Mouse (Mus musculus) liver, embryonic 14.5 days (tissue): ENCODE measurements at regions not wholly inside any gene's neighbourhood (a gene's known extent, or its start where the extent isn't known, plus 50 kb on each side); places are given as distances from the start of the nearest gene placed in this dataset.

Experiments used
- ATAC-seq: fragments of 200-750 bp; cut with Nextera tagmentation; 2 replicates; pipeline ENCODE4 v1.8.0; 2017; ENCODE audit warnings: moderate number of reproducible peaks, mild to moderate bottlenecking, moderate library complexity; ENCODE audit not compliant: insufficient read depth
- DNase-seq, 3 experiments: peaks; one replicate each; pipeline ENCODE4 v3.0.0-alpha.2; 2012 to 2013; ENCODE audit warnings: low read depth in 3 of 3, low spot score in 3 of 3
- H3K27ac ChIP-seq: fragments of 300-500 bp; sonication (generic); 2 replicates; pipeline ENCODE4 v1.5.1; 2014; ENCODE audit warnings: moderate library complexity, mild to moderate bottlenecking, control low read depth, inconsistent platforms
- H3K27me3 ChIP-seq: fragments of 300-500 bp; sonication (generic); 2 replicates; pipeline ENCODE4 v1.6.1; 2014; ENCODE audit warnings: mild to moderate bottlenecking, low read length, moderate library complexity; ENCODE audit not compliant: control insufficient read depth, insufficient read depth
- H3K36me3 ChIP-seq: fragments of 300-500 bp; sonication (generic); replicated peaks from 2 replicates; pipeline ENCODE4 v1.6.1; 2014; ENCODE audit warnings: low read depth; ENCODE audit not compliant: control insufficient read depth, insufficient read depth
- H3K4me1 ChIP-seq, 2 experiments: fragments of 200-500 bp in 1 of 2; fragments of 300-500 bp in 1 of 2; sonication (generic) in 1 of 2; replicated peaks; 2 replicates each; pipeline ENCODE4 v1.6.1; 2012 to 2014; ENCODE audit warnings: antibody characterized with exemption in 1 of 2, inconsistent platforms in 1 of 2, low read length in 1 of 2; ENCODE audit not compliant: control insufficient read depth in 2 of 2, insufficient read depth in 2 of 2
- H3K4me2 ChIP-seq: fragments of 300-500 bp; sonication (generic); 2 replicates; pipeline ENCODE4 v1.6.1; 2014; ENCODE audit warnings: low read depth, mild to moderate bottlenecking, control low read depth, moderate library complexity
- H3K4me3 ChIP-seq, 2 experiments: fragments of 200-500 bp in 1 of 2; fragments of 300-500 bp in 1 of 2; sonication (generic) in 1 of 2; 2 replicates each; pipeline ENCODE4 v1.5.1; 2012 to 2014; ENCODE audit warnings: low read depth in 2 of 2, low read length in 2 of 2, mild to moderate bottlenecking in 2 of 2, control low read depth in 1 of 2, inconsistent platforms in 1 of 2, moderate library complexity in 1 of 2; ENCODE audit not compliant: insufficient read depth in 1 of 2
- H3K9ac ChIP-seq: fragments of 300-500 bp; sonication (generic); replicated peaks from 2 replicates; pipeline ENCODE4 v1.6.1; 2014; ENCODE audit warnings: mild to moderate bottlenecking, control low read depth, moderate library complexity
- H3K9me3 ChIP-seq: fragments of 300-500 bp; sonication (generic); 2 replicates; pipeline ENCODE4 v1.6.1; 2016; ENCODE audit warnings: low read length, mixed read lengths; ENCODE audit not compliant: control insufficient read depth
- CTCF ChIP-seq: IDR thresholded peaks from 2 replicates; pipeline ENCODE4 v1.5.1; 2016; ENCODE audit warnings: antibody characterized with exemption, low read depth, control low read depth
- EP300 ChIP-seq: IDR thresholded peaks from 2 replicates; pipeline ENCODE4 v1.6.1; 2016; ENCODE audit warnings: antibody characterized with exemption, low read depth
- WGBS: fragments of 180-500 bp; shearing (Covaris S2); extraction: QIAGEN DNeasy Blood & Tissue Kit; methylation state at CpG from one replicate; pipeline ENCODE4 v1.1.7; 2014; ENCODE audit not compliant: insufficient replicate concordance; 5-methylcytosine and 5-hydroxymethylcytosine counted together

DNA sequence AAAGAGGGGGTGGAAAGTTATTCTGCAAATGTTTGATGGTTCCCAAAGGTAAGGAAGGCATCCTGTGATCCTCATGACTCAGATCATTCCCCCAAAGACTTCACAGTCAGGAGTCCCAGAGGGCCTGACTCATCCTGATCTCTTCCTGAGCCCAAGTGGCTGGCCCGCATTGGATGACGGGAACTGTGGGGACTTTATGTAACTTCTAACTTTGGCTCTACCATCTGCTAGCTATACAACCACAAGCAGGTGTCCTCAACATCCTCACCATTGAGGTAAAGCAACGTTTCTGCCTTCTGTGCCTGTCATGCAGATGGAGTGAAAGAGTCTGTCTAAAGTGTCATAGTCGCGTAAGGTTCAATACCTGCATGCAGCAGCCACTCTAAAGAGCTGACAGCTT lies 501.6 kb upstream of the Gm10131 start:
- no peak for TF ChIP-seq EP300
- no peak for TF ChIP-seq CTCF
- no peaks in the 10 kb centered on the region for H3K9me3 ChIP-seq
- no peaks in the 10 kb centered on the region for H3K36me3 ChIP-seq
- no peaks in the 10 kb centered on the region for H3K4me1 ChIP-seq
- no peak overlapping the region for H3K27ac ChIP-seq
- H3K9ac ChIP-seq = no peak overlapping the region
- 64% methylated on average over 5 of the region's 5 CpGs for WGBS
- no peak overlapping the region for H3K4me2 ChIP-seq
- DNase-seq (no peak), ATAC-seq (no peak)
- H3K4me3 ChIP-seq = no peak overlapping the region
- no peaks in the 10 kb centered on the region for H3K27me3 ChIP-seq

DNA sequence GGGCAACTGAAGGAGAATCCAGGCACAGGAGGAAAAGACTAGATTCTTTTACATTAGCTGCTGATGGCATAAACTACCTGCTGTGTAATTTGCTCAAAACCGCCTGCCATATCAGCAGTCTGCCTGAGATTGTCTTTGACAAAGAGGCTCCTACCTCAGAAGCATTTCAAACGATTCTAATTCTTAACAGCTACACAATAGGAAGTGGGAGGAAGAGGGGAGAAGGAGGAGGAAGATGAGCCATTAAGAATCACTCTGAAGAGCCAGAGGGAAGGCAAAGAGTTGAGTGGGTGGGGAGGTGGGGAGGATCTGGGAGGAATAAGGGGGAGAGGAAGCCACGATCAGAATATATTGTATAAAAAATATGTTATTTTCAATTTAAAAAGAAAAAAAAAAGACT lies 500.9 kb upstream of the Gm10131 start:
- H3K9ac ChIP-seq = no peak overlapping the region
- DNase-seq = no peak
- no peak overlapping the region for H3K4me2 ChIP-seq
- H3K27me3 ChIP-seq = no peaks in the 10 kb centered on the region
- no peak overlapping the region for H3K27ac ChIP-seq
- H3K4me1 ChIP-seq = no peaks in the 10 kb centered on the region
- ATAC-seq = no peak
- H3K36me3 ChIP-seq = no peaks in the 10 kb centered on the region
- WGBS = 50% methylated on average over 3 of the region's 3 CpGs
- TF ChIP-seq EP300 (no peak), CTCF (no peak)
- H3K9me3 ChIP-seq = no peaks in the 10 kb centered on the region
- no peak overlapping the region for H3K4me3 ChIP-seq

DNA sequence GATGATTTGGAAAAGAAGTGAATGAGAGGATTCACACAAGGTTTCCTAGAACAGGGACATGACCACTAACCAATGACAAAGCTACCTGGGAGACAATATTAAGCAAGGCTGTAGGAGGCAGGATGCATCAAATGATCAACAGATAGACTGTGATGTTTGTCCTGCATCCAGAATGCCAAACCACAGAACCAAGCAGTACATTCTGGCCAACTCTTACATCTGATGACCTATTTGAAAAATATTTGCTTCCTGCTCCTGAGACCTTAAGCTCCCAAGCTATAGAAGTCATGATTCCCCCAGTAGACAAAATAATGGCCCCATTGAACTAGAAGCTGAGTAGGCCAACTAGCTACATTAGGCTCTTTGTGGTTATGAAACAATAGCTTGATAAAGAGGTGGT lies 498.6 kb upstream of the Gm10131 start:
- no peak overlapping the region for H3K27ac ChIP-seq
- no peak for TF ChIP-seq EP300
- TF ChIP-seq CTCF = no peak
- no peak for DNase-seq
- H3K4me3 ChIP-seq = no peak overlapping the region
- no peak overlapping the region for H3K4me2 ChIP-seq
- H3K9me3 ChIP-seq = no peaks in the 10 kb centered on the region
- no peak overlapping the region for H3K9ac ChIP-seq
- no peak for ATAC-seq
- H3K36me3 ChIP-seq = no peaks in the 10 kb centered on the region
- no peaks in the 10 kb centered on the region for H3K4me1 ChIP-seq
- H3K27me3 ChIP-seq = no peaks in the 10 kb centered on the region

DNA sequence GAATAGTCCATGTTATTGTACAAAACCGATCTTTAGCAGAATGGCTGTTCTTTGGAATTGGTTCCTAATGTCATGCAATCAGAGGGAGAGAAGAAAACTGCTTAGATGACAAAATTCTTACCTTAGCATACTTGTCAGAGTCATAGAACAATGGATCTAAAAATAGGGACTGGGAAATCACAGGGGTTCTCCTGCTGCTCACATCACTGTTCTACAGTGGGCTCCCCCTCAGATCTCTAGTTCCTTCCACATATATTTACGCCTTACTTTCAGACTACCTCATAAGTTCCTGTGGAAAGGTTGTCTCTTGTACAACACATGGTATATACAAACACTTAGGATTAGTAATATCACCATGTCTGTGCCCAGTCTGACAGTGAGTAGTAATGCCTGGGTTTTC lies 495.9 kb upstream of the Gm10131 start:
- no peak for ATAC-seq
- no peaks in the 10 kb centered on the region for H3K4me1 ChIP-seq
- no peak for DNase-seq
- no peaks in the 10 kb centered on the region for H3K27me3 ChIP-seq
- 50% methylated on average over 2 of the region's 2 CpGs for WGBS
- TF ChIP-seq CTCF = no peak
- TF ChIP-seq EP300 = no peak
- no peak overlapping the region for H3K4me2 ChIP-seq
- H3K9ac ChIP-seq = no peak overlapping the region
- no peaks in the 10 kb centered on the region for H3K36me3 ChIP-seq
- no peak overlapping the region for H3K4me3 ChIP-seq
- H3K9me3 ChIP-seq = no peaks in the 10 kb centered on the region
- H3K27ac ChIP-seq = no peak overlapping the region

DNA sequence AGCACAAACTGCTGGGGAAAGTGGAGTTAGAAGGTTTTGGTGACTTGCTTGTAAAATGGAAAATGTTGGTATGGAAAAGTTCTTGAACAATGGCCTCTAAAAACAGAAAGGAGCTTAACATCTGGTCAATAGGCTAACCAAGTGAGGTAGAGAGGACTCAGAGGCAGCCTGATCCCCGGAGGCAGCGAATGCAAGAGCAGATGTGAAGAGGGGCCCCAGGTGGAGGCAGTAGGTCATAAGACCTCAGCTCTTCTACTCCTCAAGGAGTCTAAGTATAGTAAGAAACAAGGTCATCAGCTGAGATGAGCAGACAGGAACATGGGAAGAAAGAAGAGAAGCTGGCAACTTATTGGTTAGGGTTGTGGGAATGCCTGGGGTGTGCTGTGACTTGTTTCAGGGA lies 493.5 kb upstream of the Gm10131 start:
- Histone ChIP-seq H3K27me3 (no peaks in the 10 kb centered on the region), H3K36me3 (no peaks in the 10 kb centered on the region), H3K4me2 (no peak overlapping the region), H3K27ac (no peak overlapping the region), H3K9ac (no peak overlapping the region), H3K4me1 (no peaks in the 10 kb centered on the region), H3K9me3 (no peaks in the 10 kb centered on the region), H3K4me3 (no peak overlapping the region)
- no peak for DNase-seq
- 62% methylated on average over 2 of the region's 2 CpGs for WGBS
- no peak for ATAC-seq
- TF ChIP-seq EP300 (no peak), CTCF (no peak)

DNA sequence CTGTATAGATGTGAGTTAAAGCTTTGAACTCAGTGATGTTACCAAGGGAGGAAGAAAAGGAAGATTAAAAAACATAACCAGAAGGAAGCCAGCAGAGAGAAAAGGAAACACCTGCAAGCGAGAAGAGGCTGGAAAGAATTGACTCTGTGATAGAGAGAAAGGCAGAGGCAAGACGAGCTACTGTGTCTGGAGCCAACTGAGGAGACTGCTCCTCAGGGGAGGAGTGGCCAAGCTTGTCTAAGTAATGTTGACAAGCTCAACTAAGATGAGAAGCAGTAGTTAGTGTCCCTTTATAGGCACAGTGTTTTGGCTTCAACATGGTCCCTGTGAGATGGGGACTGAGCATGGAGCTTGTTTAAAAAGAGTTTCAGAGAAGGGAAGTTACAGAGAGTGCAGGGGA lies 493.0 kb upstream of the Gm10131 start:
- no peak for TF ChIP-seq EP300
- 30% methylated on average over 2 of the region's 2 CpGs for WGBS
- H3K36me3 ChIP-seq = no peaks in the 10 kb centered on the region
- DNase-seq (no peak), ATAC-seq (no peak)
- no peak overlapping the region for H3K4me3 ChIP-seq
- no peaks in the 10 kb centered on the region for H3K4me1 ChIP-seq
- no peak overlapping the region for H3K27ac ChIP-seq
- no peak overlapping the region for H3K4me2 ChIP-seq
- no peaks in the 10 kb centered on the region for H3K27me3 ChIP-seq
- no peaks in the 10 kb centered on the region for H3K9me3 ChIP-seq
- no peak overlapping the region for H3K9ac ChIP-seq
